Mouse (Mus musculus) megakaryocyte-erythroid progenitor cell, adult 5-6 weeks (primary cell): ENCODE results near the gene Slc30a6. TPM values are rescaled to one million over a fixed set of nuclear protein-coding genes. Genes with fewer than 3 reads are reported as not detected.
A peak's percentile ranks its signal among the peaks of the same experiment; 100 is the strongest.

Source experiments
- ATAC-seq: replicated peaks from 2 replicates; pipeline ENCODE4 v1.8.0; 2016; ENCODE audit warnings: mild to moderate bottlenecking, inconsistent platforms; ENCODE audit not compliant: severe bottlenecking, poor library complexity, low FRiP score, low TSS enrichment
- total RNA-seq, 2 experiments: library from RNA; stranded (forward) in 1 of 2; stranded (reverse) in 1 of 2; fragments of 200-1000, 215-1000 nt in 1 of 2; fragments of >200 nt in 1 of 2; fragmentation: Nextera tagmentation in 1 of 2; gene quantifications; 2 replicates each; pipeline ENCODE4 v1.2.3; 2014 to 2017

The Slc30a6 gene
- total RNA-seq (2014; fragmentation: Nextera tagmentation) (17.4 and 18.1 TPM in 2 replicates), total RNA-seq (2017) (8.9 and 12.4 TPM in 2 replicates)

DNA sequence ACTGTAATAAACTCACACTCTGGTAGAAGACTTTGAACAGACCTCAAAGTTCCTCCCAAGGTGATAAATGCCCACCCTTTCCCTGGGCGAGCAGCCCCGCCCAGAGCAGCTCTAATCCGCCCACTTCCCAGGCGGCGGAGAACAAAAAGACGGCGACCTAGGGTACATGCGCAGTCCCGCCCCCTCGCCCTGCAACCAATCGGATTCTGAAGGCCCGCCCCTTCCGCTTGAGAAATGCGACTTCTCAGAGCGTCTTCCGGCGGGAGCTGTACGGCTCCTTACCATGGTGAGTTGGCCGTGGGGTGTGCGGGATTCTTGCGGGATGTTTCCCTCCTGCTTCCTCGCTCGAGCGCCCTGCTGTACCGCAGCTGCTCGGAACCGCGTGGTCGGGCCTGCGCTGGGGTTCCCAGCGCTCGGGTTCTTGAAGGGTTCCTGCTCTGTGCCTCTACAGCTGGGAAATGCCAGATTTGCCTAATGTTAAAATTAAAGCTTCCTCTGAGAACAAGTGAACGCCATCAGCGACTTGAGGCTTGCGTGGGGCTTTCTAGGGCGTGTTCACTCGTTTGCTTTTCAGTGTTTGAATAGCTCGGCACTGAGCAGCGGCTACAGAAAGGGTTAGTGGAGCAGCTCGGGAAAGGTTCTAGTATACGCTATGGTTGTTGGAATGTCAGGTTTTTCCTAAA, at the start of gene Slc30a6:
Gene Slc30a6 (plus strand): TSS at position 226 of the 683 bp plus-strand sequence.
- peak; percentile 99 for ATAC-seq

DNA sequence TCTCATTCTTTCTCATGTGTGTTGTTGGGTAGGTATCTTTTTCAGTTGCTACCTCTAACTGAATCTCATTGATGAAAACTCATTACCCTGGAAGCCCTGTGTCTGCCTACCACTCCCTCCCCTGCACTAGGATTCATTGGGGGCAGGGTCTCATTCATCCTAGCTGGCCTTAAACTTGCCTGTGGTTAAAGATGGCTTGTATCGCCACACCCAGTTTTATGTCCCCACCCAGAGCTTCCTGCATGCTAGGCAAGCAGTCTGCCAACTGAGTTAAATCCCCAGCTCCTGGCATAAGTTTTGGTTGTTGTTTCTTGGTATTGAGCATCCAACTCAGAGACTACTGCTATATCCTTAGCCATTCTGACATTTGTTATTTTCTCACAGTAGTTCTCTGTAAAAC, 31.8 kb upstream of the Slc30a6 start:
- ATAC-seq, result peak; percentile 86

DNA sequence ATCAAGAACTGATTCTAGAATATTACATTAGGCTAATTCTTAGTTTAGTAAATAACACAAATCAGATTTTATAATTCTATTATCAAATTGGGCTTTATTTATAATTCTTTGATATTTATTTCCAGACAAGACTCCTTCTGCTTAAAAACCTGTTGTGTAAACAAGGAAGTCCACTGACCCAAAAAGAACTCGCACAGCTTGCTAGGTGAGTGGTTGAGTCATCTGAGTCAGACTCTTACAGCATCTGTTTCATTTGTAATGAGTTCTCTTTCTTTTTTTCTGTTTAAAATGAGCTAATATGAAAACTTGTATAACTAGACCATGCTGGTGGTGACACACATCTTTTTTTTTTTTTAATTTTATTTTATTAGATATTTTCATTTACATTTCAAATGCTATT, 18.5 kb upstream of the Slc30a6 start:
- ATAC-seq, result no peak

DNA sequence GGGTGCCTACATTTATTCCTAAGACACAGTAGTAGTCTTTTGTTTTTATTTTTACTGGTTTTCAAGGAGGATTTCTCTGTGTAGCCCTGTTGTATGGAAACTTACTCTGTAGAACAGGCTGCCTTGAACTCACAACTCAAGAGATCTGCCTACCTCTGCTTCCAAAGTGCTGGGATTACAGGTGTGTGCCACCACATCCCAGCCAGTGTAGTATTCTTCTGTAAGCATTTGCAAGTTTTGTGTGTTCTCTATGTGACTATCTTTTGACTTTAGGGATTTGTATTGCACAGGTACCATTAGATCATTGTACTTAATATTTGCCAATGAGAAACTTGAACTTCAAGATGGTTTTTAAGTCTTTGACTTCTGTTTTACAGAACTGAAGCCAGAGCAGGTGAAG, 8.8 kb upstream of the Slc30a6 start:
- no peak for ATAC-seq

DNA sequence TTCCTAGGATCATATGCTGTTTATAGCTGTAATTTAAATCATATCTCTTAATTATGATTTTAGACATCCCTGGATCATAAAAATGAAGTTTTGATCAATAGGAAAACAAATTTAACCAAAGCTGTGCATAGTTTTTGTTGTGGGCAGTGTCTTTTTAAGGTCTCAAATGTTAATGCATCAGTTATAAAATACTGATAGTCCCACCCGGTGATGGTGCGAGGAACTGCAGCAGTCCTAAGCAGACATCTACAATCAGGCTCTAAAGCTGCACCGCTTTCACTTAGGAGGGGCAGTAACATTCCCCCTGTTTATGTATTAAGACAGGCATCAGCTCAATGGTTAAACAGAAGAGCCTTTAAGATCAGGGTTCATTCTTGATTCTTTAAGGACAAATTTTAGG, 5.6 kb upstream of the Slc30a6 start:
- ATAC-seq, result 0 out of 2 replicates have a peak, but pooled peaks have one; percentile 41

DNA sequence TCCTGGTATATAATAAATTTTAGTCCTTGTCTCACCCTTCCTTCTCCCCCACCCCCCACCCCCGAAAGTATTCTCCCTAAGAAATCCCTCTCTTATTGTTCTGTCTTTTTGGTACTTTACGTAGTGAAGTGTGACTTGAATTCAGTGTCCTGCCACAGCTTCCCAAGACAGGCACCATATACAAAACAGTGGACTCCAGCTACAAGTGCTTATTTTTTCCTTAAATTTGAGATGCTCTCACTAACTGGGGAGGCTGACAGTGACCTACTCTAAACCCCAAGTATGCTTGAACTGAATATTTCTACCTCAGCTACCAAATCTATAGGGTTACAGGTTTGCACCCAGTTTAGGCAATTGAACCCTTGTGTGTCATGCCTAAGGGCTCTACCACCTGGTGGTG, 1.0 kb upstream of the Slc30a6 start:
- ATAC-seq, result no peak; the same call in 1 of the 2 replicates

DNA sequence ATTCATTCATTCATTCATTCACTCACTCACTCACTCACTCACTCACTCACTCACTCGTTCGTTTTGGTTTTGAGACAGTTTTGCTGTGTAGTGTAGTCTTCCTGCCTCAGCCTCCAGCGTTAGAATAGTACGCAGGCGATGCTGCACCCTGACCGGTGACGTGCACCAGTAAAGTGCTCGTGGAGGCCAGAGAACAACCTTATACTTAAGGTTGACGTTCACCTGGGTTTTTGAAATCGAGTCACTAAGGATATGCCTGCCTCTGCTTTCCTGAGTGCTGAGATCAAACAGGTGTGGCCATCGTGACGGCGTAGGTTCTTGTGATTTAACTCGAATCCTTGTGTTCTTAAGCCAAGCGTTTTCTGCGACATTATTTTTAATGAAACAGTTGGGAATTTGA, 553 bp upstream of the Slc30a6 start:
- peak; percentile 32 for ATAC-seq

DNA sequence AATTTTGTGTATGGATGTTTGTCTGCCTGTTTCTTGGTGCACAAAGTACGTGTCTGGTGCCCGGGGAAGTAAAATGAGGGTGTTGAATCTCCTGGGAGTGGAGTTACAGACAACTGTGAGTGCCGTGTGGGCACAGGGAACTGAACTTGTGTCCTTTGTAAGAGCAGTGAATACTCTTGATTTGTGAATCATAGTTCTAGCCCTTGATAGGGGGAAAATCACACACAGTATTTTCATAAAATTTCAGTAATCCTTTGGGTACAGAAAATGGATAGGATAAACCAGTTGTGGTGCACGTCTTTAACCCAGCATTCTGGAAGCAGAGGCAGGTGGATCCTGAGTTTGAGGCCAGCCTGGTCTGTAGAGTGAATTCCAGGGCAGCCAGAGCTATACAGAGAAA, 1.4 kb downstream of the Slc30a6 start:
- no peak for ATAC-seq

DNA sequence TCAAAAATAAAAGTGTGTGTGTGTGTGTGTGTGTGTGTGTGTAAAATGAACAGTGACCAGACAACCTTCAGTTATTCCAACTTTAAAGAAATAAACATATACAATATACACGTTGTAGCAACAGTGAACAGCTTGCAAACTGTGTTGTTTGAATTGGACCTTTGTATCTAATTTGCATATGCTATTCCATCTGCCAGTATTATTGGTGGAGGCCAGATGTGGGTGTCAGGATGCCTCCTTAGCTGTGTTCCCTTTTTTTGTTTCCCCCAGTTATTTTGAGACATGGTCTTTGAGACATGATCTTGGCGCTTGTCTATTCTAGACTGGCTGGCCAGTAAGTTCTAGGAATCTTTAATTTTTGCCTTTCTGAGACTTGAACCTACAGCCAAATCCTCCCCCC, 1.8 kb downstream of the Slc30a6 start:
- ATAC-seq, result no peak

DNA sequence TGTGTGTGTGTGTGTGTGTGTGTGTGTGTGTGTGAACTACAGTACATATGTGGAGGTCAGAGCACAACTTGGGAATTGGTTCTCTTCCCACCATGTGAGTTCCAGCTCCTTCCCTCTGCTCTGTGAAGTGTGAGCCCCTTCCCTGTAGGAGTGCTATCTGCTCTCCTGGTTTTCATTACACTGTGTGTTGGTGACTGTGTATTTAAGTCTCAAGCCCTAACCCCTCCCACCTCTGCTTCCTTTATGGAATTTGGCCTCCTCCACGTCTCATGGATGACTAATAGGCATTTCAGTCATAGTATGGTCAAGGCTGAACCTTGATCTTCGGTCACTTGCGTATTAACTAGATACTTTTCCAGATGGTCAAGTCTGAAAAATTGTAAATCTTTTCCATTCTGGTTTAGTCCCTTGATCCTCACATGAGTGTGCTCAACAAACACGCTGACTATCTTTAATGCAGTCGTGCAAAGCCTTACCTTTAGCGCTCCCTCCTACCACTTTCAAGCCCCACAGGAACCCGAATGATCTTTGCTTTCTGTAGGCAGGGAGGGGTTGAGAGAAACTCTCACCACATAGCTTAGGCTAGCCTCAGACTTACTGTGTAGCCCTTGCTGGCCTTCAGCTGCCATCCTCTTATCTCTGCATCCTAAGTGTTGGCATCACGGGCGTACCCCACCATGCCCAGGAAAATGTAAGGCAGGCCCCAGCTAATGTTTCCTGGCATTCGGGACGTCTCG, 7.2 kb downstream of the Slc30a6 start:
- ATAC-seq, result no peak

DNA sequence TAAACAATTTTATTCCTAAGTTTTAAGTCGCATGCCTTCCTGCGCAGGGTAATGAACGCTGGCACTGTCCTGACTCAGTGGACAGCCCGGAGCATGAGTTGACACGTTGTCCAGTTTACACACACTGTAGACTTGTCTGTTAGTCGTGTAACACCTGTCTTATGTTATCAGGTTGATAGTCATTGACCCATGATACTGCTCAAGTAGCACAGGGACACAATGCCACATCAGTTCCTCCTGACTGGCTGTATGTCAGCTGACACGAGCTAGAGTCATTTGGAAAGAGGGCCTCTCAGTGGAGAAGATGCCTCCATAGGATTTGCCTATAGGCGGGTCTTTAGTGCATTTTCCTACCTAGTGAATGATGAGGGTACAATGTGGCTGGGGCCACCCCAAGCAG, 11.1 kb downstream of the Slc30a6 start:
- ATAC-seq, result no peak

DNA sequence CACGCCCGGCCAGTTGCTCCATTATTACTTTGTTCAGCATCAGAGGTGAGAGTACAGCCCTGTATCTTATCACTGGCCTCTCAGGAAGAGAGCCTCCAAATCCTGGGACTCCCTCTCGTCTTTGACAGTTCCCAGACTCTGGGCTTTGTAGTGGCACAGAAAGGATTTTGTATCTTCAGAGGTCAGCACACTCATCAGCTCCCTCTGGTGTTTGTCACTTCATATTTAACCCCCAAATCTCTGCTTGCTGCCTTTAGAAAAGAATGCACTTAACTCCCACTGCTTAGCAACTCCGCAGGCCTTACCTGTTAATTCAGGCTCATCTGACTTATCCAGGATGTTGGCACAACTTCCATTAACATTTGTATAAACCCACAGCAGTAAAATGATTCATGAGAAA, 14.3 kb downstream of the Slc30a6 start:
- ATAC-seq, result no peak

DNA sequence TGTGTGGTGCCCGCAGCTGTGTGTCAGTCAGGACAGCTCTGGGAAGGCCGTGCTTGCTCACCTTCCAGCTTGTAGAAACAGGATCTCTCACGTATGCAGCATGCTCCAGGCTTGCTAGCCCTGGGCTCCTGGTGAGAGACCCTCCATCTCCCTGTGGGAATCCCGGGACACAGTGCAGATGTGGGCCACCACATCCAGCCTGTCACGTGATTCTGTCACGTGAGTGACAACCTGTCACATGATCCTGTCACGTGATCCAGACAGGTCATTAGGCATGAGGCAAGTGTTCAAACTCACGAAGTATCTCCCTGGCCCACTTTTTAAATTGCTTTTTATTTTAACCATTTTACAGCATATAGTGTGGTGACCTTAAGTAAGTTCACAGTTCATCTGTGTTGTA, 17.9 kb downstream of the Slc30a6 start:
- no peak for ATAC-seq

DNA sequence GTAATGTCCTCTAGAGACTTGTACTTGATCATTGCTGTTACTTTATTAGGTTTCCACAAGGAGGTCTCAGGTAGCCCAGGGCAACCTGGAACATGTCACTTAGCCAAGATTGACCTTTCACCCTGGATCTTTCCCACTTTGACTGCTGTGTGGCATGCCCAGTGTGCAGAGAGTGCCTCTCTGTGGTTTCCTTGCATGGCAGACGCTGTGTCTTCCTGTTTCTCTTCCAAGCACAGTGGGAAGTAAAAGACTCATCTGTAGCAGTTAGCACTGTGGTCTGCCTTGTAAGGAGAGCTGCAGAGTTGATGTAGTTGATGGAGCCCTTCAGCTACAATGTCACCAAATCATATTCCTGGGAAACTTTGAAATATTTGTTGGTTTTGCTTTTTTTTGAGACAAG, 19.3 kb downstream of the Slc30a6 start:
- ATAC-seq, result 0 out of 2 replicates have a peak, but pooled peaks have one; percentile 14

DNA sequence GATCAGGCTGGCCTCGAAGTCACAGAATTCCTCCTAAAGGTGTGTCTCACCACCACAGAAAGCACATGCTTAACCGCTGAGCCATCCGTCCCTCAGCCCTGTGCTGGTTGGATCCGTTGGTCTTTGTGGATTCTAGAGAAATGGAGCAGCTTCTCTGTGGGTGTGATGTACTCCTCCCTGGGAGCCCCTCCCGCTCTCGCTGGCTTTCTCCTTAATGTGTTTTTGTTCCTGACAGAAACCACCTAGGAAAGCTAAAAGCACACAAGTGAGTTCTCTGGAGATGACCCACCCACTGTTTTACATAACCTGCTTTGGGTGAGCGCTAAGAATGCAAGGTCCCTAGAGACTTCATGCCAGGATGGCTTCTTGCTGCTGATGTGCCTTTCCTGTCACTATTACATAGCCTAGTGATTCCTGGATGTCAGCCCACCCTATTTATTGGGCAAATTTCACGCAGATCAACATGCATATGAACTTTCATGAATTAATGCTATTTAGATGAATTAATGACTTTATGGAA, 21.5 kb downstream of the Slc30a6 start:
- ATAC-seq, result no peak

DNA sequence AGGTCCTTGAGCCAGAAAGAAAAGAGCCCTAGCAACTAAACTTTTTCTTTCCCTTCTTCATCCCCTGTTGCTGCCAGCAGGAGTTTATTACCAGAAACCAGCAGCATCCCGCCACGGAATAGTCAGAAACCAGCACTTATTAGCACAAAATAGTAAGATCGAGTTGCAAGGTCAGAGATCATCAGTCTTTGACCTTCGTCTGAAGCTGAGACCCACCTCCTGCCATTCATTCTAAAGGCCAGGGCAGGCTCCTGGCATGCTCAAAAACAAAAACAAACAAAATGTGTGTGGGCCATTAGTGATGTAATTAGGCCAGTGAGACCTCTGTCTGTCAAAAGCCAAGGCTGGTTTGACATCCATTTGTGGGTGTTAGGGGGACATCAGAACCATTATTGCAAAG, 22.8 kb downstream of the Slc30a6 start:
- ATAC-seq, result no peak

DNA sequence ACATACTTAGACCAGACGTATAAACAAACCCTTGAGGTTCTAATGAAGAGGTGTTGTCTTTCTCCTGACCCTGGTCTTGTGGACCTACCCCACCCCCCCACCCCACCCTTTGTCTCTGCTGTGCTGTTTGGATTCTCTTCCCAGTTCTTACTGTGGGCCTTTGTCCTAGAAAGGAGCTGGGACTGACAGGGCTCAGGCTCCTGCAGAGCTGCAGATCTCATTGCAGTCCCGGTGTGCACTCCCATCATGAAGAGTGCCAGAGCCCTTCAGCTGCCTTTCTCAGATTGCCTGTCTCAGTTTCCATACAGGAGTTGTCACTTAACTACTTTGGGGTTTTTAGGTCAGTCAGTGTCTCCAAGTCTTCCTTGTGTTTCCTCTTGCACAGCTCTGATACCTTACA, 25.2 kb downstream of the Slc30a6 start:
- no peak for ATAC-seq

DNA sequence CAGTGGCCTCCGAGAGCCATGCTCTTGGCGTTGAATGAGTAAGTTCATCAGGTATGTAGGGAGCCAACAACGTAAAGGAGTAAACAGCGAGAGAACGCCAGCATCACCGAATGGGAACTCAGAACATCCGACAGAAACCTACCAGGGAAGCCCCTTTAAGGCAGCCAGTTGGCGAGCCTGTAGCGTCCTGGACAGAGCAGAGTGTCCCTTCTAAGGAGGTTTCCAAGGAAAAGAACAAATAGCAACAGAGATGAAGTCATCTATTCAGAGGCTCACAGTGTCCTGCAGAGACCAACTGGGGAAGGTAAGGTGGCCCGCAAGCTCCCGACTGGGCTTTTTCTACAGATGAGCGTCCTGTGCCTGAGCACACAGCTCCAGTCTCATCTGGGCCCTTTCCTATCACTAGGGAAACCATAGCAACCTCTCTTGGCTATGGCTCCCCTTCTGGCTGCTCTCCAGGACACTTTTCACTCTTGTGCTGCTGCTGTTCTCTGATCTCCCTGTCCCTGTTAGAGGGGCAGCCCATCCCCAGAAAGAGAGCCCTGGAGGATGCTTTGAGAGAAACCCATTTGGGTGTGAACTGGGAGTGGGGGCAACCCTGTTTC, 29.1 kb downstream of the Slc30a6 start:
- ATAC-seq, result 0 out of 2 replicates have a peak, but pooled peaks have one; percentile 41

DNA sequence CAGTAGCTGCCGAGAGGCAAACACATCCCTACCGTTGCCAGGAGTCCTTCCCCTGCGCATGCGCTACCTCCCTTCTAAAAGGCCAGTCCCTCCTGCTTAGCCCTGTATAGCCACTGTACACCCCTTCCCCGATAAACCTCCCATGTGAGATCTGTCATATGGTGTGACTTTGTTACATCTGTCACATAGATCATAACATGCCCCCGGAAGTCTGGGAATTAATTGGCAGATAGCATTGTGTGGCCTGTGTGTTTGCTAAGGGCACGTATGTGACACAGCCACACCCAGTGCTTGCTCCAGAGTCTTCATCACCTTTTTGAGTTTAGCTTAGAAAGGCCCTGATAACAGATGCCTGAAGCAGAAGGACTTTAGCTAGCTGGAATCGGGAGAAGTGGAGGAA, 34.7 kb downstream of the Slc30a6 start:
- ATAC-seq, result no peak

DNA sequence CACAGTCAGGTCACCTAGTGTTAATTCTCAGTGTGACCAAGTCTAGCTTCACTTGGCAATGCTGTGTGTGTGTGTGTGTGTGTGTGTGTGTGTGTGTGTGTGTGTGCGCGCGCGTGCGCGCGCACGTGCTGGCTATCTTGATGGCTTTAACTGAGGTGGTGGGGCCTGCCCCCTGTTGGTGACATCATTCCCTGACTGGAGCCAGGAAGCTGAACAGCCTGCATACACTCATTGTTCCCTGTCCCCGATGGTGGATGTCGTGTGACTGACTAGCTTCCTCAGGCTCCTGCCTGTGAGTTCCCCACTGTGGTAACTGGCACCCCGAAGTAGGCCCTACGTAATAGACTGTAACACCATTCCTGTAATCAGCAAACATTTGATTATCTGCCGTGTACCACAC, 36.1 kb downstream of the Slc30a6 start:
- no peak; the same call in 1 of the 2 replicates for ATAC-seq
